Mouse (Mus musculus) left cerebral cortex, adult 11 months (tissue): ENCODE measurements around the gene Colec11.
A peak's percentile ranks its signal among the peaks of the same experiment; 100 is the strongest.

Experiments
- DNase-seq: peaks from one replicate; pipeline ENCODE4 v3.0.0; 2022; ENCODE audit warnings: low spot score

Gene Colec11

DNA sequence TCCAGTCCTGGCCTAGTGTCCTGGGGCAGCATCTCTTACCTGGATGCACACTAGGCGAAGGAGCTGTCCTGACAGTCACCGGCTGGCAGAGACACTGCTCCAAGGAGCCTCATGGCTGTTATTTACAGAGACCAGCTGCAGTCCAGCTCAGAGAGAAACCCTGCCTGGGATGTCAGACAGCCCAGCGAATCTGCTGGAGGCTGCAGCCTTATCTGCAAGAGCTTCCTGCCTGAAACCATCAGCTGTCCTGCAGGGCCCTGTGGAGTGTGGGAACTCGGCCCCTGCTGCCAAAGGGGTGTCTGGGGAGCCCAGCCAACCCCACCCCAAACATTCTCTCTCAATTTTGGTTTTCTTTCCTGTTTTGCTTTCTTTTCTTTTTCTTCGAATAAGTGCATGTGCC lies at the start of gene Colec11:
Gene Colec11, minus strand, starts transcription at position 183 of the 400 bp plus-strand sequence.
- DNase-seq, result no peak

DNA sequence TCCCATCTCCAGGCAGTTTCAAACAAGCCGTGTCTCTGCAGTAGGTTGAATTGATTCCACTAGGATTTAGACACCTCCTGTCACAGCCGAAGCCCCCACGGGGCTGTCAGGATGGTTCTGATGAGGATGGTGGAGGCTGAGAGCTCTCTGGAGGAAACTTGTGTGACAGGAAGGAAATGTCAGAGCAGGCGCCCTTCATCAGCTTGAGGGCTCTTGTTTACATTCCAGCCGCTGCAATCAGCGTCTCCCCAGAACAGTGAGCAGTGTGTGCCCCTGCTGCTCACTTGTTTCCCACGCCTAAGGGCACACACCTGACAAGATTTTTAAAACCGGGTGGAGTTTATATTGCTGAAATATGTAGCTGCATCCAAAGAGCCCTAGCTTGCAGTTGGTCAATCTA lies 44.1 kb upstream of the Colec11 start:
- no peak for DNase-seq

DNA sequence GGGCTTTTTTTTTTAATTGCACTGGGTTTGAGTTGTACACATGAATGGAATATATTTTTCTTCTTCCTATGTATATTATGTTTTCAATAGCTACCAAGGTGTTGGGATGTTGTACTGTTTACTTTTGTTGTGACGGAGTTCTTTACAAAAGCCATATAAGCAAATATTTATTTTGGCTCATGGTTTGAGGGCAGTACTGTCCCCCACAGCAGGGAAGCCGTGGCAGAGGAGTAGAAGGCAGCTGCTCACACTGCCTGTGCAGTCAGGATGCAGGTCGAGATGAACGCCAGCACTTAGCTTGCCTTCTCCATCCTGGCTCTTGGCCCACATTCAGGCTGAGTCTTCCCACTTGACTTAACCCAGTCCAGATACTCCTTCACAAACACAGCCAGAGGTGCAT lies 43.6 kb upstream of the Colec11 start:
- no peak for DNase-seq

DNA sequence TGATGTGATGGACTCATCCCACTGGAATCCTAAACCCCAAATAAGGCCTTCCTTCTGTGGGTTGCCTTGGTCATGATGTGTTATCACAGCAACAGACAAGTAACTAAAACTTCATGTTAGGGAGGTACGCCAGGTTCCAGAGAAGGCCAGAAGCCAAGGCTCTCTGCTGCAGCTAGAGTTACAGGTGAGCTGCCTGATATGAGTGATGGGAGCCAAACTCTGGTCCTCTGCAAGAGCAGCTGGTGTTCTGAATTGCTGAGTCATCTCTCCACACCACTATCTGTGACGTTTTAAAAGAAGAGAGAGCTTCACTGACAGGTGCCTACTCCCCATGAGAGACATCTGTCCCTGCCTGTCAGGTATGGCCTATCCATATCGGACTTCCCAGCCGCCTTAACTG lies 39.5 kb upstream of the Colec11 start:
- no peak for DNase-seq

DNA sequence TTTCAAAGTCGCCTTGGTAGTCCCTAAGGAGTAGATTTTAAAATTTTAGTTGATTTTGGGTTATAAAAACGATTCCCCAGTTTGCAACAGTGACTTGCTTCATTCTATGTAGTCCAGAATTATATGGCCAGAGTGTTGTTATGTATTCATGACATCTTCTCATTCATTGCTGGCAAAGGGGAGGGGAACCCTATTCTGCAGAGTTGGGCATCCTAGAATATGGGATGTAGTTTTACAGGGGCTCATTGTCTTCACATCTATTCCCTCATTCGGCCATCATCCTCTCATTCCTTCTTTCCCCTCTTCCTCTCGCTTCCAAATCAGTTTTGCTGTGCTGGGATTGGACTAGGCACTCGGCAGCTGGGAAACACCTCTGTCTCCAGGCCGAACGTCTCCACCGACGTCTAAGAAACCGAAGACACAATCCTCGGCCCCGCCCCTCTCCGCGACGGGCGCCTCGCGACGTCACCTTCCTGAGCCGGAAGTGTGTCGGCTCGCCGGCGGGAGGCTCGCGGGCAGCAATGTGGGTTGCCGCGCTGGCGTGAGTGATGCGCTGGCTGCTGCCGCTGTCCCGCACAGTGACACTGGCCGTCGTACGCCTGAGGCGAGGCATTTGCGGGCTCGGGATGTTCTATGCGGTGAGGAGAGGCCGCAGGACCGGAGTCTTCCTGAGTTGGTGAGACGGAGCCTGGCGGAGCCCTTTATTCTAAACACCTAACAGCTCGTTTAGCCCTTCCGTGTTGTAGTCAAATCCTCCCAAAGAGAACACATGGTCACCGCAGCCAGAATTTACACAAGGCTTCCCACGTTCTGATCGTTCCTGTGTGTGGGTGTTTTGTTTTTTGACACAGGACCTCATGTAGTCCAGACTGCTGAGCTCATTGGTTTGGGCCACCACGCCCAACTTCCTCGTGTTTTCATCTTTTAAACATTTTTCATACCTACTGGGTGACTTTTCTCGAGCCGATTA lies 26.2 kb upstream of the Colec11 start, which contains the start of gene Rnaseh1:
Gene Rnaseh1, plus strand, starts transcription at position 462 of the 970 bp plus-strand sequence.
- peak; percentile 83 for DNase-seq

DNA sequence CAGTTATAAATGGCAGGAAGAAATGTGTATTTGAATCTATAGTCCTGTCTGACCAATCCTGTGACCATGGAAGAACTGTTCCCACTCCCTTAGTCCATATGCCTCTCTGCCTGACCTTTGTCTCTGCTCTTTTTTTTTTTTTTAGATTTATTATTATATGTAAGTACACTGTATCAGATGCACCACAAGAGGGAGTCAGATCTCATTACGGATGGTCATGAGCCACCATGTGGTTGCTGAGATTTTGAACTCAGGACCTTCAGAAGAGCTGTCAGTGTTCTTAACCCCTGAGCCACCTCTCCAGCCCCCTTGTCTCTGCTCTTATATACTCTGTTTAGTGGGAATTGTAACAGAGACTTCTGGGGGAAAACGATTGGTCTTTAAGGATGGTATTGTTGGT lies 15.6 kb upstream of the Colec11 start:
- DNase-seq, result no peak

DNA sequence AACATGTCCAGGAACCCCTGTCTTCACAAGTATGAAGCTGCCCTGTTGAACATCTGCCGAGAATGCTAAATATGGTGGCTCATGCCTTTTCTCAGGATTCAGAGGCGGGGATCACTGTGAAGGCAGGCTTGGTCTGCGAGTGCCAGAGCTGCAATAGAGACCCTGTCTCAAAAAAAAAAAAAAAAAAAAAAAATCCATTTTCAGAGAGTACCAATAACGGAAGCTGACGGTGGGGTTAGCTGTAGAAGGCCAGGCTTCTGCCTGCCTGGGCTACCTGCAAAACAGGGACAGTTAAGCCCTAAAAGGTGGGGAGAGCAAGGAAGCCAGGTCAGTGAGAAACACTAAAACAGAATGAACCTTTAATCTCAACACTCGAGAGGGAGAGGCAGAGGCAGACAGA lies 13.4 kb upstream of the Colec11 start:
- no peak for DNase-seq

DNA sequence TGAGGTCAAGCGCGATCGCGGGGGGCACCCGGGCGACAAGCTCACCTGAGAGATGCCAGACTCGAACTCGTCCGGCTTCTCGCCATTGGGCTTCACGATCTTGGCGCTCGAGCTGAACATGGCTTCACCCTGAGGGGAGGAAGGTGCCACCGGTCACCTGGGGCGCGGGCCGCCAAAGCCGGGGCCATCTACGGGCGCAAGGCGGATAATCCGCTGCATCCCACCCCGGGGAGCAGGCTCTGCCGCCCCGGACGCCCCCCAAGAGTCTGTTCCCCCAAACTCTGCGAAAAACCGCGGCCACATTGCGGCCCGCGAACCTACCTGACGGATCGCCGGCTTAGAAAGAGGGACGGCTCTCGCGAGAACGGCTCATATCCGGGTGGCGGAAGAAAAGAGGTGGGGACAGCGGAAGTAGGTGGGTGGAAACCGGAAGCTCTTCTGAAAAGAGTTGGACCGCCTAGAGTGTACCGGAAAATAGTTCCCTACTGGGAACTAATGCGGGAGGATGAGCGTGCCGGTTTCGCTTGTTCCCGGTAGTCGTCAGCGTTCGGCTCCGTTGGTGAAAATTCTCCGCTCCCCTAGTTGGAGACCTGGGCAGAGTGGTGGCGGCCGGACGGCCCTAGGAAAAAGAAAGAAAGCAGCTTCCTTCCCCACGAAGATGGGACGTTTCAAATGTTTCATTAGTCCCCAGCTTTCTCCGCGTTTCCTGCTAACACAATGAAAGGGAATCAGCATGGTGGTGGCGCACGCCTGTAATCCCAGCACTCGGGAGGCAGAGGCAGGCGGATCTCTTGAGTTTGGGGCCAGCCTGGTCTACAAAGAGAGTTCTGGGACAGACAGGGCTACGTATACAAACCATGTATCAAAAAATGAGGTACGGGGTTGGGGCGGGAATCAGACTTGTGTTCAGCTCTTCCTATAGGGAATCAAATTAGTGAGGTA lies 12.6 kb upstream of the Colec11 start, which contains the start of gene Rps7:
Gene Rps7, minus strand, starts transcription at position 419 of the 942 bp plus-strand sequence.
- peak; percentile 87 for DNase-seq

DNA sequence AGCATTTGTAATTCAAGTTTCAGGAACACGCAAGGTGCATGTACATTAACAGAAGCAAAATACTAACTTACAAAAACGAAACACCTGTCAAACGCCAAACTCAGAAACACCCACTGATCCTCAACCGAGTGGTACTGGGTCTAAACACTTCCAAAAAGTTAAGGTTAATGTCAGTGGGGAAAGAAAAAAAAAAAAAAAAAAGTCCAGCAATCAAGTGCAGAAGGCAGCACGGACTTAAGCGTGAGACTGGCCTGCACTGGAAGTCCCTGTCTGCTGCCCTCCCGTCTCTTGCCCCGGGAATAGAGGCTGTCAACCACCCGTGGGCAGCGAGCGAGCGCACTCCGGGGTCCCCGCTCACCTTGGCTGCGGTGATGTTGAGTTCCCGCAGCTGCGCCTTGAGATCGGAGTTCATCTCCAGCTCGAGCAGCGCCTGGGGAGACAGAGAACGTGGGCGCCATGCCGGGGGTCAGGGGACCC lies 11.9 kb upstream of the Colec11 start:
- no peak for DNase-seq

DNA sequence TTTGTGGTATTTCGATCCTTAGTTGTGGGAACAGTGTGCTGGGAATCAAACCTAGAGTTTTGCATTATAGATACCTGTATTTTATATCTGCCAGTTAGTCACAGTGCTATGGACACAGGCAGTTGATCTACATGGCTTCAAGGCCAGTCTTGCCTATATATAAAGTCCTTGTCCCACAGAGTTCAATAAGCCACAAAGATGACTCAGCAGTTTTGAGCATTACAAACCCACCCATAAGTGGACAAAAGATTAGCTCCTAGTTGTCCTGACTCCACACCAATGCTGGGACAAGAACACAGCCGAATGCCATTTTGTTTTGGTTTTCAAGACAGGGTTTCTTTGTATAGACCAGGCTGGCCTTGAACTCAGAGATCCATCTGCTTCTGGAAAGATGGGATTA lies 5.3 kb upstream of the Colec11 start:
- DNase-seq, result no peak

DNA sequence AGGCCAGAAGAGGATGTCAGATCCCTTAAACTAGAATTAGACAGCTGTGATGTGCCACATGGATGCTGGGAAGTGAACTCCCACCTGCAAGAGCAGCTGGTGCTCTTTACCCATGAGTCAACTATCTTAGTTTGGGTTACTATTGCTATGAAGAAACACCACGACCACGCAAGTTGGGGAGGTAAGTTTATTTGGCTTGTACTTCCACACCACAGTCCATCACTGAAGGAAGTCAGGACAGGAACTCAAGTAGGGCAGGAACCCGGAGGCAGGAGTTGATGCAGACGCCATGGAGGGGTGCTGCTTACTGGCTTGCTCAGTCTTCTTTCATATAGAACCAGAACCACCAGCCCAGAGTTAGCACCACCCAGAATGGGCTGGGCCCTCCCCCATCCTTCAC lies 3.9 kb upstream of the Colec11 start:
- DNase-seq, result no peak

DNA sequence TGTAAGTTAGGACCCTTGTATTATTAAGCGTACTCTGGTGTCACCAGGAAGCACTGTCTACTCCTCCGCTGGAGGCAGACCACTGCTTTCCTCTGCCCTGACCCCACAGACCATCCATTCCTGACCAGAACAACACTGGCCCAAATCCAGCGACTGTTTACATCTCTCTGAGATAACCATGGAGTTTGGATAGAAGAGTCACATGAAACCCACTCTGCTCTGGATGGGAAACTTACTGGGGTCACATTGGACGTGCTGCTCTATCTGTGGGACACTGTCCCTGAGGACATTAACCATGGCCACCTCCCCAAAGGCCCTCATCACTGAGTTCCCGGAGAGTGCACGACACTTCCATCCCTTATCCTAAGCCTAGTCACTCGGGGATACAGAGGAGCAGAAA lies 2.2 kb upstream of the Colec11 start:
- DNase-seq, result no peak

DNA sequence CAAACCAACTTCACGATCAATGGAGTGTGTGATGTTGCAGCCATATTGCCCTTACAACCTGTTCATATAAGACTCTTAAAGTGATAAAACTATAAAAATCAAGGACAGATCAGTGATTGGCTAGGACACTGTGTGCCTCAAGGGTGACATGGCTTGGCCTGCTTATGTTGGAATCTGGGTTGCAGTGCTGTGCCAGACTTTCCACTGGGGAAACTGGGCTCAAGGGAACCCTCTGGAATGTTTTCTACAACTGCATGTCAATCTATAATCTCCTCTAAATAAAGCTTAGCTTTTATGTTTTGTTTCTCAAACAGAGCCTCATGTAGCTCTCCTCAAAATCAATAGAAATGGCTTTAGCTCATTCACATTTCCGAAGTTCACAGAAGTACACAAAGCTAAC lies 1.1 kb upstream of the Colec11 start:
- DNase-seq, result no peak

DNA sequence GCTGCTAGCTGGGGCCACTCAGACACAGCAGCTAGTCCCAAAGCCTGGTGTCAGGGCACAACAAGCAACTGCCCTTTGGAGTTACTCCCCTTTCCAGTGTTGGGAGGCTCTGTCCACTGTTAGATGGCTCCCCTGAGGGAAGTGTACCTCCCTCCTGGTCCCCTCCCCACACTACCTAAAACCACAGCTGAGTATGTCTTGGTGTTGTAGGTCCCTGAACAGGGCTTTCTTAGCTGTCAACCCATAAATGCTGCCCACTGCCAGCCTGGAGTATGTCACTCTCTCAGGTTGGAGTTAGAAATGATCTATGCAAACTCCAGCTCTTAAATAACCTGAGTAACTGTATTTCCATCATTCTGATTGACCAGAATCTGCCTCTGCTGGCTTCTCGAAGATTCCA lies 536 bp downstream of the Colec11 start:
- DNase-seq, result no peak

DNA sequence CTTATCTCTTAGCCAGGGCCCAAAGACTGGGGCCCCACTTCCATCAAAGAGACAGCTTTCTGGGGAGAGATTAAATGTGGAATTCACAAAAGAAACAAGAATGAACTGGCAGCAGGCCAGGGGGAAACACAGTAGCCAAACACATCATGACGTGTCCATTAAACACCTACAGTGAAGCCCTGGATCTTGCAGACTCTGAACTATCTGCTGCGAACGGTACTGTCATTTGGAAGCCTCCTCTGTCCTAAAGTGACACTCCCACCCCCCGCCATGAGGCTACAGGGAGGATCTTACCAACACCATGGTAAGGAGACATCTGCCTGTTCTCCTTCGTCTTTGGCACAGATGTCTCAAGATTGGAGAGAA lies 1.0 kb downstream of the Colec11 start:
- DNase-seq, result peak; percentile 26

DNA sequence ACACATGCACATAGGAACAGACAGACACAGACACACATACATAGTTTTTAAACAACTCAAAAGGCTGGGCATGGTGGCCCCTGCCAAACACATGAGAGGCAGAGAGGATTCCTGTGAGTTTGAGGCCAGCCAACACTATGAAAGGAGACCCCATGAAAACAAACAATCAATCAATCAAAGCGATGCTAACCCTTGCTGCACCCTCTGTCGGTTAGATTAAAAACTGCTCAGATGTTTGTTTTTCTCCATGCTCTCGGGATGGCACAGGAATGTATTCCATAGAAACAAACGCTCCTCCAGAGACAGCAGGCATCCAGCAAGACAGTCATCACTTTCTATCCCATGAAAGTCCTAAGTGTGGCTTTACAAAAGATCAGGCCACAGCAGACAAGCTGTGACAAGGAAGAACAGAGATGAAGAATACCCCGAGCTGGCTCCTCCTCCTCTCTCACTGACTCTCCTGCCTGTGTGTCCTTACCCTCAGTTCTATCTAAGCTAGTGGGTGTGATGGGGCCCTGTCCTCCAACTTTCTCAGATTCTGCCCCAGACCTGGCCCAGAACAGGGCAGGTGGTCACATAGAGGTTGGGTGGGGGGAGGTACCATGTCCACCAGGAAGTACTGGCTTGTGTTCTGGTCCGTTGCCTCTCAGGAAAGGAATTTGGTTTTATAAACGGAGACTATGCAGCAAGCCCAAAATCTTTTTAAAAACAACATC lies 1.6 kb downstream of the Colec11 start:
- no peak for DNase-seq

DNA sequence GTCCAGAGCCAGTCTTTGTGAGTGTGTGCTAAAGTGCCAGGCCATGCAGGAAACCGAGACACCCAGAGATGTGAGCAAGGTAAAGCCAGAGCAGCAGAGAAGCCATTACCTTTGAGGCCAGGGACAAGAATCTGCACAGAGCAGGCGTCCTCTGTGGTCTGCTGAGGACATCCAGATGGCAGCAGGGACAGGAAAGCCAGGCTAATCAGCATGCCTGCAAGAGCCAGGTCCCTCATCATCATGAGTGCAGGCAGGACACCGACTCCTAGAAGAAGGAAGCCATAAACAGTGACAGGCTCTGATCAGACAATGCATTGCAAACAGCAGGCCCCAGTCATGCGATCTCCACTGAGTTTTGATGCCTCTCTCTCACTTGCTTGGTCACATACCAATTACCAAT lies 5.9 kb downstream of the Colec11 start:
- DNase-seq, result no peak

DNA sequence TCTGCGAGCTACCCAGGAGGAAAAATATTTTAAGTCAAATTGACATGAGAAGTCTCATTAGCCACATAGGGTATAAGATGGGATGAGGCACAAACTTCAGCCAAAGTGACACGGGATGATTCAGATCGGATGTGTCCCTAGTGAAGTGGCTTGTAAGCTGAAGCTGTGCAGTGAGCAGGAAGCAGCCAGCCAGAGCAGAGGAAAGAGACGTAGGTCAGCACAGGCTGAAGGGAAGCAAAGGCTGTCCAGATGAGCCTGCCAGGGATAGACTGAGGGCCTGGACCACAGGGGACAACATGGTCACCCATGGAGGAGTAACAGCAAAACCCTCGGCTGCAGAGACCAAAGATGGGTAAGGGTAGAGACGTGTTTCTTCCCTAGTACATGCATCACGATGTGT lies 8.8 kb downstream of the Colec11 start:
- DNase-seq, result no peak

DNA sequence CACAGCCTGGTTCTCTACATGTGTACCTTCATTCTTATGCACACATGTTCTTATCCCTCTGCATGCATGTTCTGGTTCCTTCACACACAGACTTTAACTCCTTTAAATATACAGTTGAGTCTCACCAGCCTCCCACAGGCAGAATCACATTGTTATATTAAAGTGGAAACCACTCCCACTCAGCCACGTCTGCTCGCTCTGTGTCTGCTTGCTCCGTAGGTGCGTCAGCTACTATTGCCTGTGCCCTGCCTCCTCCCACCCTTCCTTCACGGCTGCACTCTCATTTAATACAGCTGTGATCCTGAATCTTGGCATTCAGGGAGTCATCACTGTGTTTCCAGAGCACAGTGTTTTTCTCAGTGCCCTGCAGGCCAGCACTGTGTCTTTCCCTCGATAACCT lies 10.8 kb downstream of the Colec11 start:
- DNase-seq, result peak; percentile 57

DNA sequence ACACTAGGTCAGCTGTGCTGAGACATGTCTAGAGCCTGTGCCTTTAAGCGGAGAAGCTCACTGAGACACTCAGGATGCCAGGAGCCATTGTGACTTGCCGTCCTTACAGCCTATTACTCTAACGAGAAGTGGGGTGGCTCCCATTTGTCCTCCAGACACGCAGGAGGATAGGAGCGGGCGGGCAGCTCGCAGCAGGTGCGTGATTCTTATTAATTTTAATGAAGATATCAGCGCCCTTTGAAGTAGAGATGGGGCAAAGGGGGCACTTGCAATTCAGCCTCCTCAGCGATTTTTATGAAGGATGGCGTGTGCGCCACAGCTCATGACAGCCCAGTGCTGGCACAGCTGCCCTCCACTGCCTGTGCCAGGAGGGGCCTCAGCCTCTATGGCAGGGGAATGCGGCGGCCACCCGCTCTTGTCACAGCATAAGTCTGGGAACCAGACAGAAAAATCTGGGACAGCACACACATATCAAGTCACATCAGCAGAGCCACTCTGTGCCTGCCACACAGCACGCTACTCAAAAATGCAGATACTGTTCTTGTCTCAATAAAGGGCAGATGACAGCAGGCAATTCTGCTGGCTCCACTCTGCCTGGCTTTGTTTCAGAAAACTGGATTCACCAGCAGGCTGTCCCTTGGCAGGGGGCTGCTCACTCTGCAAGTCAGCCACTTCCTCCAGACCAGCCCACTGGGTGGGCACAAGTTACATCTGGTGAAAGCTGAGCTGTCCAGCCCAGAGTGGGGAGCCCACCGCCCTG lies 15.5 kb downstream of the Colec11 start:
- DNase-seq, result no peak

DNA sequence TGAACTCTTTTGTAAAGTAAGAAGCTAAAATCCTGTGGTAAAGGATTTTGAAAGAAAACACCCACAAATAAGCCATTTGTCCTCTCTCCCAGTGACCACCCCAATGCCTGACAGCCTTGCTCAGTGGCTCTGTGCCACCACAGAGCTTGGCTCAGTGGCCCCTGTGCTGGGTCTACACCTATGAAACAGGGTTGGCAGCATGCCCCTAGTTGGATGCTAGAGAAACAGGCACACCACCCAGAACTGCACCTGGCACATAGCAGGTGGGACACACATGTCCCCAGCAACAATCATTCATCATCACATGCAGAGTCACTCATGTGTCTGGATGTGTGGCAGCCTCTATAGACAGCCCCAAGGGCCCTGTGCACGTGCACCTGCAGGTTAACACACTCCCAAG lies 19.7 kb downstream of the Colec11 start:
- no peak for DNase-seq
